Mouse (Mus musculus) kidney, adult 2 months (tissue): ENCODE data around the gene Dlgap1.

Experiments
- CTCF ChIP-seq: fragments of 200-500 bp; conservative IDR thresholded peaks from 2 replicates; pipeline ENCODE4 v1.5.1; 2011; ENCODE audit warnings: low read depth, mild to moderate bottlenecking, control low read depth, low read length, moderate library complexity, mixed read lengths; ENCODE audit not compliant: insufficient read depth, insufficient read length
- POLR2A ChIP-seq: fragments of 200-500 bp; IDR thresholded peaks from one replicate; pipeline ENCODE4 v1.6.1; 2011; ENCODE audit warnings: low read depth, low read length, control low read depth

DNA sequence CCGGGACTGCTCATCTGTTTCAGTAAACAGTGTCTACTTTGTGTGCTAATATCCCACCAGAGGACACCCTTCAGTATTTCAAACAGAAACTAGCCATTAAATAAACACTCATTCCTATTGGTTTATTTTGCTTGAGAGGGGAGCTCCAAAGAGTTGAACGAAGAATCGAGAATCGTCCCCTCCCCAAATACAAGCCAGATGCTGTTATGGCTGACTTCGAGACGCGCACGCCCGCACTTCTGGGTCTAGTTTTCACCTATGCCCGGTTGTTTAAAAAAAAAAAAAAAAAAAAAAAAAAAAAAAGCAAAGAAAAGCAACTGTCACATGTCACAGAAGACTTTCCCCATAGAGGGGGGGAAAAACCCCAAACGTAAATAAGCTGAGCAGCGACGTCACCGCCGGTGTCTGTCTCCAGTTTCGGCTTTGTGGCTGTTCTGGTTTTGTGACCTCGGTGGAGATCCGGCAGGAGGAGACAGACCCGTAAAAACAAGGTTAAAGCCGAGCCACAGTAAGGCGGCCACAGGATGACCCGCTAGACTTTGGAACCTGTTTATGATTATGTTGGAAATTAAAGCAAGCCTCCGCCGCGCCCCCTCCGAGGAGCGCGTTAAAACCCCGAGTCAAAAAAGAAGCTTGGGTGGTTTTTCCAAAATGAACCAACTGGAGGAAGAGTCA is 883.3 kb downstream of the Dlgap1 start:
- 0 out of 2 replicates have a peak, but pooled peaks have one; percentile 8 for TF ChIP-seq CTCF
- no peak for TF ChIP-seq POLR2A
